Mouse (Mus musculus) B cell, adult 2 months (primary cell): Measurements from ENCODE around the gene Irgq.

Experiments
- DNase-seq, 2 experiments: peaks; one replicate each; pipeline ENCODE4 v3.0.0; 2022

Gene Irgq

GRCm38 (mm10) chr7:24530062-24530931 is at the start of gene Irgq:
TSS of gene Irgq (plus strand) at chr7:24530689.
- DNase-seq, result peak; percentile 98

GRCm38 (mm10) chr7:24480986-24481473 is 49.5 kb upstream of the Irgq start:
- DNase-seq, result peak; percentile 20 to 28

GRCm38 (mm10) chr7:24481474-24482207 is 48.8 kb upstream of the Irgq start, which contains the start of gene Cadm4:
TSS of gene Cadm4 (plus strand) at chr7:24482023.
- DNase-seq, result peak; percentile 91 to 92

- DNase-seq, result peak in 1 of 2 experiments; percentile 2
Measured at GRCm38 (mm10) chr7:24482208-24483020, 48.1 kb upstream of the Irgq start.

GRCm38 (mm10) chr7:24483291-24483690 is 47.2 kb upstream of the Irgq start:
- DNase-seq, result peak in 1 of 2 experiments; percentile 8

- no peak for DNase-seq
Measured at GRCm38 (mm10) chr7:24485481-24485880, 45.0 kb upstream of the Irgq start.

- peak in 1 of 2 experiments; percentile 0 for DNase-seq
Measured at GRCm38 (mm10) chr7:24486654-24487130, 43.8 kb upstream of the Irgq start.

- no peak for DNase-seq
Measured at GRCm38 (mm10) chr7:24487403-24487802, 43.1 kb upstream of the Irgq start.

GRCm38 (mm10) chr7:24488303-24488702 is 42.2 kb upstream of the Irgq start:
- no peak for DNase-seq

- peak; percentile 35 for DNase-seq
Measured at GRCm38 (mm10) chr7:24499856-24500577, 30.5 kb upstream of the Irgq start.

- peak; percentile 72 for DNase-seq
Measured at GRCm38 (mm10) chr7:24500929-24501328, 29.6 kb upstream of the Irgq start.

GRCm38 (mm10) chr7:24501492-24501891 is 29.0 kb upstream of the Irgq start:
- DNase-seq, result peak; percentile 55 to 58

- no peak for DNase-seq
Measured at GRCm38 (mm10) chr7:24504004-24504403, 26.5 kb upstream of the Irgq start.

- no peak for DNase-seq
Measured at GRCm38 (mm10) chr7:24504868-24505267, 25.6 kb upstream of the Irgq start.

- DNase-seq, result no peak
Measured at GRCm38 (mm10) chr7:24505447-24506064, 24.9 kb upstream of the Irgq start.

GRCm38 (mm10) chr7:24506065-24506459 is 24.4 kb upstream of the Irgq start:
- no peak for DNase-seq

- no peak for DNase-seq
Measured at GRCm38 (mm10) chr7:24506476-24506837, 24.0 kb upstream of the Irgq start.

GRCm38 (mm10) chr7:24506838-24507725 is 23.4 kb upstream of the Irgq start, which contains the start of gene Zfp428:
TSS of gene Zfp428 (plus strand) at chr7:24507006.
- DNase-seq, result peak; percentile 65 to 70

GRCm38 (mm10) chr7:24507726-24508114 is 22.8 kb upstream of the Irgq start:
- DNase-seq, result no peak

- no peak for DNase-seq
Measured at GRCm38 (mm10) chr7:24512355-24512754, 18.1 kb upstream of the Irgq start, which contains the start of gene AC161166.1. TSS of gene AC161166.1 (minus strand) at chr7:24512455.
